Mouse (Mus musculus): ENCODE measurements at regions not wholly inside any gene's neighbourhood (a gene's known extent, or its start where the extent isn't known, plus 50 kb on each side); places are given as distances from the start of the nearest gene placed in this dataset.
"Not testable (repeated sequence)": the region's sequence is repeated elsewhere in the genome, so short reads cannot be mapped to it uniquely, and the experiment has no call there.

DNA sequence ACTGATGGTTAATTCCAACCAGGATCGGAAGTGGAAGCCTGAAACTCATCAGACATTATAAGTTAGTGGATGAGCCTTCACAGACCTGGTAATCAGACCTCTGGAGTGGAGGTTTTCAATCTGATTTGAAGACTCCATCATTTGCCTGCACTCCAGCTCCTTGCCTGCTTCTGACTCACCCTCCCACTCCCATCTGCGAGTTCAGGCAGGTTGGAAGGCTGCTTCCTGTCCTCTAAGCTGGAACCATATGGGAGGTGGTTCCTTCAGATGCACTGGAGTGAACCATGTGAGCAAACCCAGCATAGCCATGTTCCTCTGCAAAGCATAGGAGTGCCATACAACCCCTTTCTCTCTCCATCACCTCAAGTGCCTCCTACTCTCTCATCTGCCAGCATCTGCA lies 114.6 kb downstream of the Spata19 start:
- H3K4me2 ChIP-seq, result no peak overlapping the region
- 77% methylated on average over 2 of the region's 2 CpGs for WGBS
- no peaks in the 10 kb centered on the region for H3K9me3 ChIP-seq (replicated peaks)
- no peaks in the 10 kb centered on the region for H3K4me1 ChIP-seq
- no peak for ATAC-seq (ENCODE audit: low FRiP score)
- no peaks in the 10 kb centered on the region for H3K27me3 ChIP-seq (replicated peaks)
- H3K36me3 ChIP-seq, result no peaks in the 10 kb centered on the region
- H3K4me3 ChIP-seq (replicated peaks), result no peak overlapping the region
- H3K27ac ChIP-seq (replicated peaks), result no peak overlapping the region
- no peak overlapping the region for H3K9ac ChIP-seq (replicated peaks)

DNA sequence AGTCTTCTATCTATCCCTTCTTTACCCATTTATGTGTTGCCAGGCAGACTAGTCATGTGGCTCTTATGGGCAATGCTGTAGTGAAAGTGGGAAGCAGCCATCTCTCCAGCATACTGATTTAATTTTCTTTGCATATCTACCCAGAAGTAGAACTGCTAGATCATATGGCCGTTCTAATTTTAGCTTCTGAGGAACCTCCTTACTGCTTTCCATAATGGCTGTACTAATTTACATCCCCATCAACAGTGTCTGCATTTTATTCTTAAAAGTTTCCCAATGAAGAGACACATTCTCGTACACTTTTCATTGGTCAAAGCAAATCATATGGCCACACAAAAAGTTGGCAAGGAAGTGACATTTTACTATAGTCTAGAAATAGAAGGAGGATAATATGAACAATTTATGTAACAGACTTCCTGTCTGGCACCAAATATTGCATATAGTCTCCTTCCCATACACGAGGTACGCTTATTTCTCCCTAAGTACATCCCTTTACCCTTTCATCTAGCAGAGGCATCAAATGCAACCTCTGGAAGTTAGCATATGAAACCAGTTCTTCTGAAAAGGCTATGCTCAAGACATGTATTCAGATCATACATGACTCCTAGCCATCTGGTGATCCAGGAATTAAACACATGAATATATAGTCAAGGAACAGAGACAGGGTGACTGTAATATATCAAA lies 119.0 kb downstream of the Spata19 start:
- Histone ChIP-seq H3K27ac (replicated peaks) (no peak overlapping the region), H3K4me2 (no peak overlapping the region), H3K36me3 (no peaks in the 10 kb centered on the region), H3K9me3 (replicated peaks) (no peaks in the 10 kb centered on the region), H3K27me3 (replicated peaks) (no peaks in the 10 kb centered on the region), H3K4me1 (peaks cover 4% of the 10 kb centered on the region; the same call in 1 of the 2 replicates), H3K4me3 (replicated peaks) (no peak overlapping the region), H3K9ac (replicated peaks) (no peak overlapping the region)
- WGBS, result 93% methylated on average over 4 of the region's 4 CpGs
- ATAC-seq (ENCODE audit: low FRiP score), result no peak

DNA sequence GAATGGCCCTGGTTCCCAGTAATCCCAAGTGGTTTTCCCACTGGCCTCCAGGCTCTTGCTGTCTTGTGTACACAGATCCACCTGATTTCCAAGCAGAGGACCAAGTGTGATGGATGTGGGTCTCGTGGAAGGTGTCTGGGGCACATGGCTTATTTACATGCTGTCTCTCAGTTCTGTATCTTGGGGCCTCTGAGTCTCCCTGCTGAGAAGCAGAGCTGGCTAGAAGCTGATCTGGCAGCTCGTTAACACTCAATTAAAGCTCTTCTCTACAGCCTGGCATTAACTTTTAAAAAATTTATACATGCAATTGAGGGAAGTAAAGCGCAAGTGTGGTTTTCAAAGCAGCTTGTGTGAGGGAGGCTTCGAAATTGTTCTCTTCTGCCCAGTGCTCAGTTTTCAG lies 121.4 kb downstream of the Spata19 start:
- Histone ChIP-seq H3K9me3 (replicated peaks) (no peaks in the 10 kb centered on the region), H3K27me3 (replicated peaks) (no peaks in the 10 kb centered on the region), H3K36me3 (no peaks in the 10 kb centered on the region), H3K27ac (replicated peaks) (no peak overlapping the region), H3K4me3 (replicated peaks) (no peak overlapping the region), H3K9ac (replicated peaks) (no peak overlapping the region), H3K4me2 (no peak overlapping the region), H3K4me1 (peaks cover 5% of the 10 kb centered on the region; the same call in 1 of the 2 replicates)
- WGBS, result 53% methylated on average over 4 of the region's 4 CpGs
- no peak for ATAC-seq (ENCODE audit: low FRiP score)

DNA sequence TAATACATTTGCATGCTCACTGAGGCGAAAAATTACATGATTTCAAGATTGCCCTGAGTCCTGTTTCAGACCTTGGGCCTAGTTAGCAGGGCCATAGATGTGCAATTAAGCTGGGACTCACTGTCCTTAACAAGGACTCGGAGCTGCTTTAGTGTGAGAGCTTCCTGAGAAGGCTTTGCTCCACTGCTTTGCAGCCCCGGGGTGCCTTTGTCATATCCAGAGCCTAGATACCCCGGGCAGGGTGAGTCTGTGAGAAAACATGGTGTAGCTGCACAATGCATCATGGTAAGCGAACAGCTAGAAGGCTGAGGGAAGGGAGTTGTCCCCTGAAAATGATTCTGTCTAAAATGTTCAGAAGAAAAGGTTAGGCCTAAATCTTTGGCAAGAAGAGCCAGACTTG lies 123.1 kb downstream of the Spata19 start:
- no peaks in the 10 kb centered on the region for H3K36me3 ChIP-seq
- H3K4me1 ChIP-seq, result peaks cover 7% of the 10 kb centered on the region; the same call in 1 of the 2 replicates
- ATAC-seq (ENCODE audit: low FRiP score), result no peak
- H3K27me3 ChIP-seq (replicated peaks), result no peaks in the 10 kb centered on the region
- no peak overlapping the region for H3K27ac ChIP-seq (replicated peaks)
- no peaks in the 10 kb centered on the region for H3K9me3 ChIP-seq (replicated peaks)
- no peak overlapping the region for H3K4me3 ChIP-seq (replicated peaks)
- no peak overlapping the region for H3K9ac ChIP-seq (replicated peaks)
- H3K4me2 ChIP-seq, result no peak overlapping the region
- 36% methylated on average over 5 of the region's 5 CpGs for WGBS

DNA sequence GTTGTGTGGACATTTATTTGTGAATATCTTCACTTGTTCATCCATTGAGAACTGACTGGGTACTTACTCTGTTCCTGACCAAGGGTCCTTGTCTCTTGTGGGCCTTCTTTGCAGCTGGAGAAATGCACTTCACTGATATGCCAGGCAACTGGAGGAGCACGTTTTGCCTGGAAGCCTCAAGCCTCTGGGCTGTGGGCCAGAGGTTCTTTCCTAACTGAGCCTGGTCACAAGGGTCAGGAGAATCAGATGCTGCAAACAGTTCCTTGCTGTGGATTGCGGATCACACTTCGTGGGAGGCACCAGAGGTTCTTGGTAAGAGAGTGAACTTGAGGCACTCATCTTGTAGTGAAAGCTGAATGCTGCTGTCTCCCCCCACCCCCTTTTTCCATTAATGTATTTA lies 124.6 kb downstream of the Spata19 start:
- Histone ChIP-seq H3K27me3 (replicated peaks) (no peaks in the 10 kb centered on the region), H3K9ac (replicated peaks) (no peak overlapping the region), H3K9me3 (replicated peaks) (no peaks in the 10 kb centered on the region), H3K36me3 (no peaks in the 10 kb centered on the region), H3K4me2 (no peak overlapping the region), H3K4me1 (peaks cover 7% of the 10 kb centered on the region; the same call in 1 of the 2 replicates), H3K27ac (replicated peaks) (no peak overlapping the region), H3K4me3 (replicated peaks) (no peak overlapping the region)
- 87% methylated on average over 3 of the region's 3 CpGs for WGBS
- no peak for ATAC-seq (ENCODE audit: low FRiP score)

DNA sequence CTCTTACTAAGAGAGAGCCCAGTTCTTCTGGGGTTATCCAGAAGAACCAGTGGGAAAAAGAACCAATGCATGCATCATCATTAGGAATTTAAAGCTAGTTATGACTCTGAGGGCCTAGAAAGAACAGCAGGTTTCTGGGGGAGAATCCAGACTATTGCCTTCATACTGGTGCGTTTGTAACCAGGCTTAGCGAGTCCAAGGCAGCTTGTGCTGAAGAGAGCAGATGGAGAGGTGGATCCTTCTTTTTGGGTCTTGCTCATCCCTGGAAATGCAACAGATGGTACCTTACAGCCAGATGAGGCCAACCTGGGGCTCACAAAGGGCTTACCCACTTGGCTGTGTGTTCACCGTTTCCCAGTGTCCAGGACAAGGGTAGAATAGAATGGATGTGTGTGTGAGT lies 130.1 kb downstream of the Spata19 start:
- H3K4me3 ChIP-seq (replicated peaks), result no peak overlapping the region
- no peak for ATAC-seq (ENCODE audit: low FRiP score)
- H3K27ac ChIP-seq (replicated peaks), result no peak overlapping the region
- WGBS, result 87% methylated on average over 3 of the region's 3 CpGs
- 0 out of 2 replicates have a peak, but pooled peaks cover 3% of the 10 kb centered on the region for H3K4me1 ChIP-seq
- no peak overlapping the region for H3K9ac ChIP-seq (replicated peaks)
- H3K27me3 ChIP-seq (replicated peaks), result no peaks in the 10 kb centered on the region
- no peak overlapping the region for H3K4me2 ChIP-seq
- no peaks in the 10 kb centered on the region for H3K36me3 ChIP-seq
- H3K9me3 ChIP-seq (replicated peaks), result no peaks in the 10 kb centered on the region

DNA sequence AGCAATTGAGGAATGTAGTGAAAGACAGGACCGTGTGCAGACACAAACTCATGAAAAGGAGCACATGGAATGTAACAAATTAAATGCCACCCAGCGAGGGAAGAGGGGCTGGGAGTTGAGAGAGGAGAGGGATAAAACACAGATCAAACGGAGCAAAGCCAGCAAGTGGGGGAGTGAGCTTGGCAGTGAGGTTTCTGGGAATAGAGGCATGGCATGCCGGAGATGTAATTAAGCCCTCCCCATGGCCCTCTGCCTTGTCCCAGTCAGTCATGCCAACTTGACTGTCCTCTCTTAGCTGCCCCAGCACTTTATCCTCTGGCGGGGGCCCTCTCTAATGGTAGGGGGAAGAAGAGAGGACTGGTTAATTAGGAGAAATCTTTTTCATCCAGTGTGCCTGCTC lies 141.9 kb downstream of the Spata19 start:
- no peak overlapping the region for H3K9ac ChIP-seq (replicated peaks)
- no peaks in the 10 kb centered on the region for H3K27me3 ChIP-seq (replicated peaks)
- H3K9me3 ChIP-seq (replicated peaks), result no peaks in the 10 kb centered on the region
- no peak overlapping the region for H3K27ac ChIP-seq (replicated peaks)
- ATAC-seq (ENCODE audit: low FRiP score), result no peak
- no peaks in the 10 kb centered on the region for H3K36me3 ChIP-seq
- 0 out of 2 replicates have a peak, but pooled peaks cover 3% of the 10 kb centered on the region for H3K4me1 ChIP-seq
- 41% methylated on average over 5 of the region's 5 CpGs for WGBS
- H3K4me3 ChIP-seq (replicated peaks), result no peak overlapping the region
- H3K4me2 ChIP-seq, result no peak overlapping the region

DNA sequence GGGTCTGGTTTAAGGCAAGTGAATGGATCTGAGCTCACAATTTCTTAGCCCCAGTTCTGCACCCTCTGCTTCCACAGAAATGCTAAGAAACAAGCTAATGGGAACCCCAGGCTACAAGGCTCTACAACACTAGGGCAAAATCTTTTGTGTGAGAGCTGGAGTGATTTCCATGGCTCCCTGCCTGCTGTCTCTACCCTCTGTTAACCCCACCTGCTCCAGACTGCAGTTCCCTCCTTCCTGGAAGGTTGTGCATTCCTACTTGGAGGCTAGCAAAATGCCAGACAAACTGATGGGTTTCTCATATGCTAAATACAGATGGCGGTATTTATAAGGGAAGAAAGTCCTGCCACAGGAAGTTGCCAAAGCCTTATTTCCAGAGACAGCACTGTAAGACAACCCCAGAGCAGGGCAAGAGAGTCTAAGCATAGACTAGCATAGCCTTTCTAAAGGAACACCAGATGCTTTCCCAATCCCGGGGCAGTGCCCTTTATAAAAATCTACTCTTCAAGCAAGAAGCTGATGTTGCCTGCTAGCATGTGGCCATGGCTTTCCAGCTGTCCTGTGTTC lies 145.1 kb downstream of the Spata19 start:
- no peaks in the 10 kb centered on the region for H3K9me3 ChIP-seq (replicated peaks)
- 87% methylated on average over 2 of the region's 2 CpGs for WGBS
- H3K4me1 ChIP-seq, result 0 out of 2 replicates have a peak, but pooled peaks cover 3% of the 10 kb centered on the region
- H3K9ac ChIP-seq (replicated peaks), result no peak overlapping the region
- H3K27ac ChIP-seq (replicated peaks), result no peak overlapping the region
- H3K4me3 ChIP-seq (replicated peaks), result no peak overlapping the region
- H3K27me3 ChIP-seq (replicated peaks), result no peaks in the 10 kb centered on the region
- no peaks in the 10 kb centered on the region for H3K36me3 ChIP-seq
- H3K4me2 ChIP-seq, result no peak overlapping the region
- no peak for ATAC-seq (ENCODE audit: low FRiP score)

DNA sequence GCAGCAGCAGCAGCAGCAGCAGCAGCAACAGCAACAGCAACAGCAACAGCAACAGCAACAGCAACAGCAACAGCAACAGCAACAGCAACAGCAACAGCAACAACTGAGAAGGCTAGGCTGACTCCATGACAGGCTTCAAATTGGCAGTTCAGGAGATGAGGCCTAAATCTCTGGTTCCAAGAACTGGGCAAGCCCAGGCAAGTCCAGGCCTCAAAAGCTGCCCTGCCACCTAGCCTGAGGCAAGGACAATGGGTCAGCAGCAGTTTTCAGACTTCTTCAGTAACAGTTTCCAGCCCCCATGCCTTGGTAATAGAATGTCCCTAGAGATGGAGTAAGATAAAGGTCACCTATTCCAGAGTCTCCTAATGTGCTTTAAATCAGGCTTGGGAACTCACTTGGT lies 158.1 kb downstream of the Spata19 start:
- H3K27me3 ChIP-seq (replicated peaks); H3K4me2 ChIP-seq; H3K9me3 ChIP-seq (replicated peaks); H3K27ac ChIP-seq (replicated peaks); ATAC-seq (ENCODE audit: low FRiP score); H3K9ac ChIP-seq (replicated peaks); H3K4me3 ChIP-seq (replicated peaks); H3K4me1 ChIP-seq; H3K36me3 ChIP-seq: not testable (repeated sequence)

DNA sequence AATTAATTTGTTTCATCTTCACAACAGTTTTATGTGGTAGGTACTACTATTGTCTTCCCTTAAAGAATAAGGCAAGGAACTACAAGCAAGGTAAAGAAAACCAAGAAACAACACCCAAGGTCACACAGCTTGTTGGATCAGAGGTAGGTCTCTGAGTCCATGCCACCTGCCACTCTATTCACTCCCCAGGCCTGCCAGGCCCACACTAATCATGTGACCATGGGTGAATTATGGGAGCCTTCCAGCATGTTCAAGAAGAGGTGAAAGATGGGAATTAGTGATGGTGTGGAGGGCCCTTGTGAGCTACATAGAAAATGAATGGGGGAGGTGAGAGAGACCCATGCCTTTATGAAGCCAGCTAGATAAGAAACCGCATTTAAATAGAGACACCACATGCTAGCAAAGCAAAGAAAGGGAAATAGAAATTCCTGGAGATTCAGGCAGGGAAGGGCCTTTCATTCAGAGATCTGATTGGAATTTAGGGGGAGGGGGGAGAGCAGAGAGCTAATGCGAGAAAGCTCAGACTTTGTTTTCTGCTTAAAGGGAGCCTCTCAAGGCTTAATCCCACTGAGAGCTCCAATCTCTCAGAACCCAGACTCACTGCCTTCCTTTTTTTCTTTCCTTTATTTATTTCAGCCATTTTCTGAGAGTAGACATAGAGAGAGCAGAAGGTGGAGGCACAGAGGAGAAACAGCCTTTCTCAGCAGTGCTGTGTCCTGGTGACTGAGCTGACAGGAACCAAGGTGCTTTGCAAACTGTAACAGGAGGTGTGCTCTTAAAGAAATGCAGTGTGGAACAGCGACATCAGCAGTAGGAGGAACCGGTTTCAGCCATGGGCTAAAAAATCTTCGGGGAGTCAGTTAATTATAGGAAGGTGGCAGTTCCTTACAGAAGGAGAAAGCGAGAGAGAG lies 160.0 kb downstream of the Spata19 start:
- H3K9ac ChIP-seq (replicated peaks), result no peak overlapping the region
- 26% methylated on average over 6 of the region's 6 CpGs for WGBS
- peaks cover 6% of the 10 kb centered on the region; the same call in 1 of the 2 replicates for H3K4me1 ChIP-seq
- ATAC-seq (ENCODE audit: low FRiP score), result no peak
- H3K4me3 ChIP-seq (replicated peaks), result no peak overlapping the region
- no peaks in the 10 kb centered on the region for H3K27me3 ChIP-seq (replicated peaks)
- no peaks in the 10 kb centered on the region for H3K36me3 ChIP-seq
- no peaks in the 10 kb centered on the region for H3K9me3 ChIP-seq (replicated peaks)
- H3K4me2 ChIP-seq, result no peak overlapping the region
- no peak overlapping the region for H3K27ac ChIP-seq (replicated peaks)

DNA sequence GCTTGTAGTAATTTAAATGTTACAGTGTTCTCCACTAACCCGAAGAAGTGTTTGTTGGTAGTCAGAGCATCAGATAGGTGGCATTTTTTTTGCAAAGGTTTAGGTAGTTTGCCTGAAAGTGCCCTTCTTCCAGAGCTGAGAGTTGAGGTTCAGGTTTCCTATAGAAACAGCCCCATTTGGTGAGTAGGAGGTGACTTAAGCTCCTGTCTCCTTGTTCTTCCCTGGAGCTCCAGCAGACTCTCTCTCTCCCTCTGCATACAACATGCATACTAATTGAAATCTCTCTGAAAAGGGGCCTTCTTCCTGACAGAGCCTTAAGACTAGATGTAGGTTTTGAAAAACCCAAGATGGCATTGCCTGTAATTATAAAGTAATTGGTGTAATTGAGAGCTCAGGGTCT lies 161.3 kb downstream of the Spata19 start:
- Histone ChIP-seq H3K4me2 (no peak overlapping the region), H3K4me3 (replicated peaks) (no peak overlapping the region), H3K4me1 (peaks cover 6% of the 10 kb centered on the region; the same call in 1 of the 2 replicates), H3K27me3 (replicated peaks) (no peaks in the 10 kb centered on the region), H3K9me3 (replicated peaks) (no peaks in the 10 kb centered on the region), H3K36me3 (no peaks in the 10 kb centered on the region), H3K9ac (replicated peaks) (no peak overlapping the region), H3K27ac (replicated peaks) (no peak overlapping the region)
- ATAC-seq (ENCODE audit: low FRiP score), result no peak
- WGBS, result 68% methylated on average over 1 of the region's 1 CpGs

DNA sequence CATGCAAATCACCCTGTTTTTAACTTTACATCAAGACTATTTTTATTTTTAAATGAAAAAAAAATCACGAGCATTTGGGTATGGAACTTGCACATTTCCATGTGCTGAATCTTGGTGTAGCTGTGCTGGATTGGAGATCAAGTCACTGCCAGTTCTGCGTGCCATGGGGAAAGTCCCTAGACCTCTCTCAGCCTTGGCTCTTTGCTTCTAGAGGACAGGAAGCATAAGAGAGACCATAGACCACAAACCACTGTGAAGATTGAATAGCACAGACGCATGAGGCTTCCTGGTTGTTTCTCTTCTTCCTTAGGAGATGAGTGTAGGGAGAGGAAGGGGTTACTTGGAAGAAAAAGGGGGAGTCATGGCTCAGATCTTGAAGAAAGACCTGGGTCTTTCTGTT lies 161.7 kb downstream of the Spata19 start:
- H3K4me3 ChIP-seq (replicated peaks), result no peak overlapping the region
- WGBS, result 87% methylated on average over 3 of the region's 3 CpGs
- H3K9me3 ChIP-seq (replicated peaks), result no peaks in the 10 kb centered on the region
- H3K27ac ChIP-seq (replicated peaks), result no peak overlapping the region
- H3K9ac ChIP-seq (replicated peaks), result no peak overlapping the region
- H3K36me3 ChIP-seq, result no peaks in the 10 kb centered on the region
- no peak overlapping the region for H3K4me2 ChIP-seq
- no peaks in the 10 kb centered on the region for H3K27me3 ChIP-seq (replicated peaks)
- H3K4me1 ChIP-seq, result peaks cover 6% of the 10 kb centered on the region; the same call in 1 of the 2 replicates
- no peak for ATAC-seq (ENCODE audit: low FRiP score)

All from neural tube, embryonic 15.5 days (tissue).